Mouse (Mus musculus) hindbrain, embryonic 16.5 days (tissue): ENCODE data around the gene Ppp1r8. TPM values are rescaled to one million over a fixed set of nuclear protein-coding genes. Genes with fewer than 3 reads are reported as not detected.

Experiments
- ATAC-seq: fragments of 200-750 bp; cut with Nextera tagmentation; 2 replicates; pipeline ENCODE4 v1.8.0; 2017; ENCODE audit warnings: moderate TSS enrichment, moderate library complexity
- H3K27ac ChIP-seq: fragments of 300-500 bp; sonication (generic); 2 replicates; pipeline ENCODE4 v1.5.1; 2014; ENCODE audit warnings: low read depth, mild to moderate bottlenecking, control low read depth, low read length, moderate library complexity
- H3K27me3 ChIP-seq: fragments of 300-500 bp; sonication (generic); replicated peaks from 2 replicates; pipeline ENCODE4 v1.6.1; 2014; ENCODE audit warnings: low read length; ENCODE audit not compliant: control insufficient read depth, insufficient read depth
- H3K36me3 ChIP-seq: fragments of 300-500 bp; sonication (generic); 2 replicates; pipeline ENCODE4 v1.6.1; 2014; ENCODE audit warnings: mild to moderate bottlenecking, low read length, moderate library complexity, mixed read lengths; ENCODE audit not compliant: control insufficient read depth, insufficient read depth
- H3K4me1 ChIP-seq: fragments of 300-500 bp; sonication (generic); 2 replicates; pipeline ENCODE4 v1.6.1; 2014; ENCODE audit warnings: low read depth, low read length; ENCODE audit not compliant: control insufficient read depth, insufficient read depth
- H3K4me2 ChIP-seq: fragments of 300-500 bp; sonication (generic); 2 replicates; pipeline ENCODE4 v1.6.1; 2014; ENCODE audit warnings: mild to moderate bottlenecking, low read length, control low read depth, moderate library complexity
- H3K4me3 ChIP-seq: fragments of 300-500 bp; sonication (generic); 2 replicates; pipeline ENCODE4 v1.5.1; 2014; ENCODE audit warnings: mild to moderate bottlenecking, low read length, control low read depth, moderate library complexity
- H3K9ac ChIP-seq: fragments of 300-500 bp; sonication (generic); 2 replicates; pipeline ENCODE4 v1.6.1; 2014; ENCODE audit warnings: low read depth, mild to moderate bottlenecking, control low read depth, low read length, moderate library complexity
- H3K9me3 ChIP-seq: fragments of 300-500 bp; sonication (generic); 2 replicates; pipeline ENCODE4 v1.6.1; 2014; ENCODE audit warnings: mild to moderate bottlenecking, low read length, moderate library complexity; ENCODE audit not compliant: control insufficient read depth
- whole genome bisulfite sequencing: fragments of 180-500 bp; shearing (Covaris S2); extraction: QIAGEN DNeasy Blood & Tissue Kit; methylation state at CpG from one replicate; pipeline ENCODE4 v1.1.7; 2014; 5-methylcytosine and 5-hydroxymethylcytosine counted together
- polyA plus RNA-seq: library from polyadenylated mRNA; unstranded; fragments of >200 nt; fragmentation: Nextera tagmentation; extraction: Ambion mirVana; gene quantifications from 2 replicates; pipeline ENCODE4 v1.2.1, GENCODE M21; 2015

Ppp1r8 gene
- polyA plus RNA-seq, 1 experiment from 2014 or later = 59.4 TPM

DNA sequence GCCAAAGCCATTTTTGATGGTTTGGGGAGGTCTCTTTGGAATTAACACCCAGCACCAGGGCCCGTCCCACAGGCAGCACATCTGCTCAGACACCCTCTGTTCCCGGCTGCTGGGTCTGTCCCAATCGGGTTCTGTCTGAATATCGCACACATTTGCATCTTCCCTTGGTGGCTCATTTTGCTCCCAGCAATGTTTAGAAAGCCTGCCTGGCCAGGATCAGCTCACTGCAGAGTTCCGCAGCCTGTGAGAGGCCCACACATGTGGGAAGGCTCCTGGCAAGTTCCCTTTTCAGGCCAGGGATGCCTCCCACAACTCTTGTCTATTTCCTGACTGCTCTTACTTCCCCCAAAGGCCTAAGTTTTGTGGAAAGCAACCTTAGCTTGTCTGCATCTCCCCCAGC lies 33.3 kb downstream of the Ppp1r8 start:
- H3K36me3 ChIP-seq = no peaks in the 10 kb centered on the region
- H3K4me2 ChIP-seq = no peak overlapping the region
- 88% methylated on average over 5 of the region's 5 CpGs for WGBS
- no peaks in the 10 kb centered on the region for H3K27me3 ChIP-seq
- no peak for ATAC-seq
- no peak overlapping the region for H3K9ac ChIP-seq
- H3K4me1 ChIP-seq = no peaks in the 10 kb centered on the region
- H3K4me3 ChIP-seq = no peak overlapping the region
- H3K9me3 ChIP-seq = peaks cover 5% of the 10 kb centered on the region
- H3K27ac ChIP-seq = no peak overlapping the region

DNA sequence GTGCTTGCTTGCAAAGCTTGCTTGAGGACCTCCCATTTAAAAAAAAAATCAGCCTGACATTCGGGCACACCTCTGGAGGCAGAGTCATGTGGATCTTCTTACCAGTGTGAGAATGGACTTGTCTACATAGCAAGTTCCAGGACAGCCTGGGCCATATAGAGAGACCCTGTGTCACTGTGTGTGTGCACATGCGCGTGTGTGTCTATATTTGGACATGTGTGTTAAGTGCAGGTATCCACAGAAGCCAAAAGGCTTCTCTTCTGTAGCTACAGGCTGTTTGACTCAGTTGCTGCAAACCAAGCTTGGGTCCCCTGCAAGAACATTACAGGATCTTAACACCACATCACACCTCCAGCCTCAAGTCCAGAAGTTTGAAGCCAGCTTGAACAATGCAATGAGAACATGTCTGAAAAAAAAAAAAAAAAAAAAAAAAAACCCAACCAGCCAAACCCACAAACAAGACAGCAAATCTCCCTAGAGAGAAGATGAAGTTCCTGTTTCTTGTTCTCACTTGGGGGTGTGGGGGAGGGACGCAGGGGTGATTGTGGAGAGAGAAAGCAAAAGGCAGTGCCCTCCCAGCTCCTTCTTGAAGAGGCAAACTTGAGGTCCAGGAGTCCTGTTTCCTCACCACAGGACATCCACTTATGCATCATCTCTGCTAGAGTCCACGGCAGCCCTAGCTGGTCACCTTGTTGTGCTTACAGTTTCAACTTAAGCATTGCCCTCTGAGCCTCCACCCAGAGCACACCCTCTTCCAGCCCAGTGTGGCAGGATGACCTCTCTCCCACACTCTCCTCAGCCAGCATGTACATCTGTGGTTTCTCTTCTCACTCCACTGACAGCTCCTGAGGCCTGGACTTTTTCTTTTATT lies 35.0 kb downstream of the Ppp1r8 start:
- Histone ChIP-seq H3K4me2 (no peak overlapping the region), H3K27me3 (no peaks in the 10 kb centered on the region), H3K9me3 (peaks cover 5% of the 10 kb centered on the region), H3K4me1 (no peaks in the 10 kb centered on the region), H3K9ac (no peak overlapping the region), H3K4me3 (no peak overlapping the region), H3K27ac (no peak overlapping the region), H3K36me3 (no peaks in the 10 kb centered on the region)
- no peak for ATAC-seq
- 75% methylated on average over 5 of the region's 5 CpGs for WGBS

DNA sequence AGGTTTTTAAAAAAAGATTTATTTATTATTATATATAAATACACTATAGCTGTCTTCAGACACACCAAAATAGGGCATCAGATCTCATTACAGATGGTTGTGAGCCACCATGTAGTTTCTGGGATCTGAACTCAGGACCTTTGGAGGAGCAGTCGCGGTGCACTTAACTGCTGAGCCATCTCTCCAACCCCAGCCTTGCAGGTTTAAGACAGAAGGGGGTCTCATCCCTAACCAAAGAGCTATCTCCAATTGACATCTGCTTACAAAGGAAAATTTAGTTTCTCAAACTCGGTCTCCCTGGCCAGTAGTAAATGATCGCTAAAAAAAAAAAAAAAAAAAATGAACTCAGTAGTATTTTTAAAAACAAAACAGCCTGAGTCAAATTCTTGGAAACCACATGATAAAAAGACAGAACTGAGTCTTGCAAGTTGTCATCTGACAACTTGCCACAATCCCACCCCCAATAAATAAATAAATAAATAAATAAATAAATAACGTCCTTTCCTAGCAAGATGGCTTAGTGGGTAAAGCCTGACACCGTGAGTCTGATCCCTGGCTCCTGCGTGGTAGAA lies 36.3 kb downstream of the Ppp1r8 start:
- ATAC-seq = no peak
- WGBS = 90% methylated on average over 7 of the region's 7 CpGs
- H3K9ac ChIP-seq = no peak overlapping the region

DNA sequence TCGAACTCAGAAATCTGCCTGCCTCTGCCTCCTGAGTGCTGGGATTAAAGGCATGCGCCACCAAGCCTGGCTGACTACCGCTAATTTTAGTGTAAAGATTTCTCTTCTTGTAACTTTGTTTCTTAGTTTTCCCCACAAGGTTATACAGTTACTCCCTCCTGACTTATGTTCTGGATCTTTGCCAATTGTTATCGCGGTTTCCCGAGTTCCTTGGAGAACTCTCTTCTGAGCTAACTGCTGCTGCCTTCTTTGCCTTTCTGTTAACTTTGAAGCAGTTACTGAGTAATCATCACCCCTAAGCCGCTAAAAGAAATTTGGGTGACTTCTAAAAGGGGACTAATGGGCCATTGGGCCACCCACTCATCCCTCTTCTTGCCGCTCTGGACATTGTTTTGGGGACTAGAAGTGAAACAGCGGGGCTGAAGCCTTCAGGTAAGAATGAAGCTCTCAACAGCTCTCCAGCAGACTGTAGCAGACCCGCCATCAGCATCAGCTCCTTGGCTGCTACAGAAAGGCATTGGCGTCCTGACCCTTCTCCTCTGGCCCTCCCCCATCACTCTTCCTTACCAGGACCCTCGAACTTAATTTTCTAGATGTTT lies 37.3 kb downstream of the Ppp1r8 start:
- H3K4me3 ChIP-seq = no peak overlapping the region
- H3K9ac ChIP-seq = no peak overlapping the region
- no peaks in the 10 kb centered on the region for H3K9me3 ChIP-seq
- no peak for ATAC-seq
- no peaks in the 10 kb centered on the region for H3K36me3 ChIP-seq
- H3K27me3 ChIP-seq = no peaks in the 10 kb centered on the region
- no peaks in the 10 kb centered on the region for H3K4me1 ChIP-seq
- H3K4me2 ChIP-seq = no peak overlapping the region
- 87% methylated on average over 12 of the region's 12 CpGs for WGBS
- no peak overlapping the region for H3K27ac ChIP-seq

More for the DNA sequence above, 36.3 kb downstream of the Ppp1r8 start:
- H3K36me3 ChIP-seq = no peaks in the 10 kb centered on the region
- no peak overlapping the region for H3K4me2 ChIP-seq
- no peaks in the 10 kb centered on the region for H3K27me3 ChIP-seq
- H3K27ac ChIP-seq = no peak overlapping the region
- no peak overlapping the region for H3K4me3 ChIP-seq
- H3K4me1 ChIP-seq = no peaks in the 10 kb centered on the region
- peaks cover 3% of the 10 kb centered on the region for H3K9me3 ChIP-seq

DNA sequence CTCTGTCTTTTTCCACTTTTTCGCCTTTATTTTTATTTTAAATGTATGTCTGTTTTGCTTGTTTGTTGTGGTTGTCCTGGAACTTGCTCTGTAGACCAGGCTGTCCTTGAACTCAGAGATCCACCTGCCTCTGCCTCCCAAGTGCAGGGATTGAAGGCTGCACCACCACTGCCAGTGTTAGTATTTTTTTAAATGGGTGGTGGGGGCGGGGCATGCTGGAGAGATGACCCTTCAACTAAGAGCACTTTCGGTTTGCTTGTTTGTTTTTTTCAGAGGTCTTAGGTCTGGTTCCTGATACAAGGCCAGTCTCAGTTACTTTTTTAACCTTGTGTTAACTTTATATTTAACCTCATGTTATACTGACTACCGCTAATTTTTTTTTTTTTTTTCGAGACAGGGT lies 37.8 kb downstream of the Ppp1r8 start:
- Histone ChIP-seq H3K27ac (no peak overlapping the region), H3K27me3 (no peaks in the 10 kb centered on the region), H3K9ac (no peak overlapping the region), H3K36me3 (no peaks in the 10 kb centered on the region), H3K4me3 (no peak overlapping the region), H3K9me3 (no peaks in the 10 kb centered on the region), H3K4me1 (no peaks in the 10 kb centered on the region), H3K4me2 (no peak overlapping the region)
- ATAC-seq = no peak
- 87% methylated on average over 5 of the region's 5 CpGs for WGBS

DNA sequence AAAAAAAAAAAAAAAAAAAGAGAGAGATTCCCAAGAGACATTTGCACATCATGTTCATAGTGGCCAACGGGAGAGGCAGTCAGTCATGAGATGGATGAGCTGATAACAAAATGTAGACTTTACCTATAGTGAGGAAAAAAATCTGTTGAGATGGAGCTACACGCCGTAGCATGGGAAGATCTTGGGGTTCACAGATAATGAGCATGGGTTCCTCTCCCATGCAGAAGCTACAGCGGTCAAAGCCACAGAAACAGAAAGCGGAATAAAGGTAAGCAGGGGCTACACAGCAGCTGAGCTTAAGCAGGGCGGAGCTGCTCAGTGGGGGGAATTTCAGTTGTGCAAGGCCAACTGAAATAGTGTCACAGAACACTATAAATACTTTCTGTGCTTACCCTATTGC lies 38.6 kb downstream of the Ppp1r8 start:
- Histone ChIP-seq H3K4me2 (no peak overlapping the region), H3K9me3 (no peaks in the 10 kb centered on the region), H3K36me3 (no peaks in the 10 kb centered on the region), H3K9ac (no peak overlapping the region), H3K27ac (no peak overlapping the region), H3K4me3 (no peak overlapping the region), H3K4me1 (no peaks in the 10 kb centered on the region), H3K27me3 (no peaks in the 10 kb centered on the region)
- 95% methylated on average over 6 of the region's 6 CpGs for WGBS
- ATAC-seq = no peak

DNA sequence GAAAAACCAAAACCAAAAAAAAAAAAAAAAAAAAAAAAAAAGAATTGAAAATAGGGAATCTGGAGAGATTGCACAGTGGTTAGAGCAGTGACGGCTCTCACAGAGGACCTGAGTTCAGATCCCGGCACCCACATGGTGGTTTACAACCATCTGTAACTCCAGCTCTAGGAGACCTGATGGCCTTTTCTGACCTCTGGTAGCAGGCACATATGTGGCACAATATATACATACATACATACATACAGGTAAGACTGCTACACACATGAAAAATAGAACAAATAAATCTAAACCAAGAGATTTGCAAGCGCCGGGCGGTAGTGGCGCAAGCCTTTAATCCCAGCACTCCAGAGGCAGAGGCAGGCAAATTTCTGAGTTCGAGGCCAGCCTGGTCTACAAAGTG lies 39.1 kb downstream of the Ppp1r8 start:
- Histone ChIP-seq H3K4me2 (no peak overlapping the region), H3K9ac (no peak overlapping the region), H3K27me3 (no peaks in the 10 kb centered on the region), H3K9me3 (no peaks in the 10 kb centered on the region), H3K36me3 (no peaks in the 10 kb centered on the region), H3K4me3 (no peak overlapping the region), H3K27ac (no peak overlapping the region), H3K4me1 (no peaks in the 10 kb centered on the region)
- no peak for ATAC-seq
- WGBS = 93% methylated on average over 7 of the region's 7 CpGs

DNA sequence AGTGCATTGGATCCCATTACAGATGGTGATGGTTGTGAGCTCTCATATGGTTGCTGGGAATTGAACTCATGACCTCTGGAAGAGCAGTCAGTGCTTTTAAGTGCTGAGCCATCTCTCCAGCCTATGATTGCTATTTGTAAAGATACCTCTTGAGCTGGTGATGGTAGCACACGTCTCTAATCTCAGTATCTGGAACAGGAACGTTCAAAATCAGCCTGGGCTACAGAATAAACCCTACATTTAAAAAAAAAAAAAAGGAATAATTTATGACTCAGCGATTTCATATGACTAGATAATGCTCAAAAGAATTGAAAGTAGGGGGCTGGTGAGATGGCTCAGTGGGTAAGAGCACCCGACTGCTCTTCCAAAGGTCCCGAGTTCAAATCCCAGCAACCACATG lies 39.8 kb downstream of the Ppp1r8 start:
- WGBS = 92% methylated on average over 5 of the region's 5 CpGs

DNA sequence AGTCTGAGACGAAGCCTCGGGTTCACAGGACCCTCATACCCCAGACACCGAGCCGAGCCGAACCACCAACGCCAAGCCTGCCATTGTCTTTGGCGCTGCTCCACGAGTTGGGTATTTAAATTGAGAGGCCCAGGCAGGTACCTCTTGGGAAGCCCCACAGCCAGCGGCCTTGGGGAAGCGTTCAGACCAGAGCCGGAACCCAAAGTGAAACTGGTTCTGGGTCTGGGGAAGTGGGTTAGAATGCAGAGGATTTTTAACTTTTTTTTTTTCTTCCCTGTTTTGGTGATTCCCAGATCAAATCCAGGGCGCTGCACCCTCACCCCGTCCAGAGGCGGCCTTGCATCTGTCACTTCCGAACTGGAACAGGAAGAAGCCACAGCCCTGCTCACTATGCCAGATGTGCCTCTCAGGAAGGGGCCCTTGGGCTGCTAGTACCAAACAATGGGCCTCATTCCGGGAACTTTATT lies 40.8 kb downstream of the Ppp1r8 start:
- no peaks in the 10 kb centered on the region for H3K27me3 ChIP-seq
- 73% methylated on average over 16 of the region's 16 CpGs for WGBS
- no peaks in the 10 kb centered on the region for H3K9me3 ChIP-seq
- no peak overlapping the region for H3K4me2 ChIP-seq
- H3K27ac ChIP-seq = no peak overlapping the region
- no peaks in the 10 kb centered on the region for H3K36me3 ChIP-seq
- ATAC-seq = no peak
- H3K4me3 ChIP-seq = no peak overlapping the region
- H3K4me1 ChIP-seq = no peaks in the 10 kb centered on the region
- no peak overlapping the region for H3K9ac ChIP-seq

More for the DNA sequence above, 39.8 kb downstream of the Ppp1r8 start:
- ATAC-seq = no peak
- no peaks in the 10 kb centered on the region for H3K4me1 ChIP-seq
- no peaks in the 10 kb centered on the region for H3K9me3 ChIP-seq
- no peaks in the 10 kb centered on the region for H3K27me3 ChIP-seq
- no peak overlapping the region for H3K27ac ChIP-seq
- no peaks in the 10 kb centered on the region for H3K36me3 ChIP-seq
- H3K4me2 ChIP-seq = no peak overlapping the region
- no peak overlapping the region for H3K9ac ChIP-seq
- H3K4me3 ChIP-seq = no peak overlapping the region
